Mouse (Mus musculus): ENCODE measurements at regions not wholly inside any gene's neighbourhood (a gene's known extent, or its start where the extent isn't known, plus 50 kb on each side); places are given as distances from the start of the nearest gene placed in this dataset. TPM values are rescaled to one million over a fixed set of nuclear protein-coding genes. Genes with fewer than 3 reads are reported as not detected.

GRCm38 (mm10) chr16:55356097-55356496, 58.3 kb upstream of the Zpld1 start:
- 78% methylated on average over 3 of the region's 3 CpGs for WGBS
- Histone ChIP-seq H3K9me3 (ENCODE audit: control insufficient read depth, low read length) (no peaks in the 10 kb centered on the region), H3K36me3 (ENCODE audit: control insufficient read depth, insufficient read depth, low read length) (no peaks in the 10 kb centered on the region)

More at GRCm38 (mm10) chr16:55356097-55356496, 58.3 kb upstream of the Zpld1 start:
- ATAC-seq (ENCODE audit: low FRiP score, low read depth) (no peak), DNase-seq (ENCODE audit: low spot score) (peak; percentile 31)
- Histone ChIP-seq H3K9ac (ENCODE audit: low read depth, low read length, severe bottlenecking) (no peak overlapping the region), H3K4me3 (replicated peaks; ENCODE audit: low read length) (no peak overlapping the region), H3K4me2 (replicated peaks; ENCODE audit: low read depth, low read length, severe bottlenecking) (no peak overlapping the region), H3K27me3 (ENCODE audit: control insufficient read depth, insufficient read depth, low read length) (no peaks in the 10 kb centered on the region), H3K4me1 (ENCODE audit: control insufficient read depth, insufficient read depth, low read length) (no peaks in the 10 kb centered on the region), H3K27ac (replicated peaks; ENCODE audit: low read depth, low read length) (no peak overlapping the region)
- TF ChIP-seq POLR2A (IDR thresholded peaks at IDR 0.05; ENCODE audit: borderline replicate concordance, extremely low read depth, insufficient read depth, insufficient read length), result no peak

Small RNA genes lying in the stretch of these regions (microRNA-seq; reads per million reads assigned to microRNA genes)
- not detected for gene Mir5118
